Mouse (Mus musculus): Measurements from ENCODE around the gene Lsp1. TPM values are rescaled to one million over a fixed set of nuclear protein-coding genes. Genes with fewer than 3 reads are reported as not detected.
A peak's percentile ranks its signal among the peaks of the same experiment; 100 is the strongest.

Lsp1 gene
- polyA plus RNA-seq, 1 experiment from 2014 or later: 19.4 TPM

GRCm38 (mm10) chr7:142434137-142434865 lies 26.3 kb upstream of the Lsp1 start, which contains the start of gene Syt8:
Syt8 (plus strand) TSS chr7:142434850.
- no peak within 1 kb of the TSS for H3K4me3 ChIP-seq
- peaks cover 19% of the 10 kb centered on the region for H3K4me1 ChIP-seq (replicated peaks)
- H3K36me3 ChIP-seq: no peaks in the 10 kb centered on the region
- 85% methylated on average over 10 of the region's 10 CpGs for WGBS
- H3K27ac ChIP-seq: peak within 1 kb of the TSS; percentile 56
- peaks cover 2% of the 10 kb centered on the region; the same call in 1 of the 2 replicates for H3K27me3 ChIP-seq (ENCODE audit: insufficient read depth, poor library complexity, severe bottlenecking)
- DNase-seq (ENCODE audit: low spot score): no peak
- H3K9me3 ChIP-seq: no peaks in the 10 kb centered on the region

- H3K27me3 ChIP-seq (ENCODE audit: insufficient read depth, poor library complexity, severe bottlenecking): peaks cover 4% of the 10 kb centered on the region; the same call in 1 of the 2 replicates
- H3K36me3 ChIP-seq: no peaks in the 10 kb centered on the region
- WGBS: 32% methylated on average over 4 of the region's 4 CpGs
- H3K9me3 ChIP-seq: no peaks in the 10 kb centered on the region
- no peak overlapping the region for H3K27ac ChIP-seq
- peak; percentile 68 for DNase-seq (ENCODE audit: low spot score)
- peaks cover 13% of the 10 kb centered on the region for H3K4me1 ChIP-seq (replicated peaks)
- no peak overlapping the region for H3K4me3 ChIP-seq
Measured at GRCm38 (mm10) chr7:142435524-142435923, 25.1 kb upstream of the Lsp1 start.

- H3K27me3 ChIP-seq (ENCODE audit: insufficient read depth, poor library complexity, severe bottlenecking): peaks cover 4% of the 10 kb centered on the region; the same call in 1 of the 2 replicates
- no peak overlapping the region for H3K27ac ChIP-seq
- no peaks in the 10 kb centered on the region for H3K36me3 ChIP-seq
- H3K4me1 ChIP-seq (replicated peaks): peaks cover 30% of the 10 kb centered on the region
- WGBS: 75% methylated on average over 5 of the region's 5 CpGs
- no peak for DNase-seq (ENCODE audit: low spot score)
- H3K4me3 ChIP-seq: no peak overlapping the region
- no peaks in the 10 kb centered on the region for H3K9me3 ChIP-seq
Measured at GRCm38 (mm10) chr7:142437324-142437723, 23.3 kb upstream of the Lsp1 start.

GRCm38 (mm10) chr7:142439966-142440365 lies 20.6 kb upstream of the Lsp1 start:
- peaks cover 4% of the 10 kb centered on the region; the same call in 1 of the 2 replicates for H3K27me3 ChIP-seq (ENCODE audit: insufficient read depth, poor library complexity, severe bottlenecking)
- no peak overlapping the region for H3K4me3 ChIP-seq
- no peaks in the 10 kb centered on the region for H3K36me3 ChIP-seq
- no peak for DNase-seq (ENCODE audit: low spot score)
- 86% methylated on average over 14 of the region's 14 CpGs for WGBS
- H3K9me3 ChIP-seq: no peaks in the 10 kb centered on the region
- peaks cover 21% of the 10 kb centered on the region for H3K4me1 ChIP-seq (replicated peaks)
- no peak overlapping the region for H3K27ac ChIP-seq

DNA sequence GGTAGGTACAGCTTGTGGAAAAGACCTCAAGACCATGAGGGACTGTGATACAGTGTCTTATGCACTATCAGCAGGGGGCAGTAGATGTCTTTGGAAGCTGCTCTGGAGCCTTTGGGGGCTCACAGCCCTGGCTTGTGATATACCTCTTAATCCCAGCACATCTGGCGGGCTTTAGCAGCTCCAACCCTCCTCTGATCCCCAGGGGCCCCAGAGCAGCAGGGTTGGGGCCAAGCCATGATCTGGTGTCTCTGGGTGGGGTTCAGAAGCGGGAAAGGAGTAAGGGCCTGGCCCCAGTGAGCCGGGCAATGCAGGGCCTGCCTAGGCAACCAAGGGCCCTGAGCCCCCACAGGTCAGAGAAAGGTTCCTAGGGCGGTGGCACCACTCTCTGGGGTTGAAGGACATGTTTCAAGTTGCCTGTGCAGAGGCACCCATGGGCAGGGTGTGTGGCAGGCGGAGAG lies 19.9 kb upstream of the Lsp1 start:
- H3K4me1 ChIP-seq (replicated peaks): peaks cover 21% of the 10 kb centered on the region
- H3K36me3 ChIP-seq: no peaks in the 10 kb centered on the region
- peak overlapping the region; percentile 82 for H3K27ac ChIP-seq
- WGBS: 59% methylated on average over 5 of the region's 5 CpGs
- peak; percentile 61 for DNase-seq (ENCODE audit: low spot score)
- H3K9me3 ChIP-seq: no peaks in the 10 kb centered on the region
- no peak overlapping the region for H3K4me3 ChIP-seq
- peaks cover 4% of the 10 kb centered on the region; the same call in 1 of the 2 replicates for H3K27me3 ChIP-seq (ENCODE audit: insufficient read depth, poor library complexity, severe bottlenecking)

DNA sequence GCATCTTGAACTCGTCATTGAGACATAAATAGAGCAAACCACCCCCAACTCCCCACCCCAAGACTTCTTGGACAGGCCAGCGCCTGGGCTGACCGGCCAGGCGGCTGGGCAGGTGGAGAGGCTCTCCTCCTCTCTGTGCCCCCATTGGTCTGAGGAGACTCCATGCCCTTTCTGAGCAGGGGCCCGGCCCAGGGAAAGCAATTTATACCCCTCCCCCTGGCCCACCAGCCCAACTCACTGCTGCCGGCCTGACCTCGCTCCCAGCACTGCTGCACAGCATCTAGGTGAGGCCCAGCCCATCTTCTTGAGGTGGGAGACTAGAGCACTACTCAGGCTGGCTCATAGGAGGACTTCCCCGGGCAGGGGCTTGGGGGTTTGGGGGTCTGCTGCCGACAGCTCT lies 19.0 kb upstream of the Lsp1 start, which contains the start of gene Tnni2:
Gene Tnni2, plus strand, starts transcription at position 224 of the 400 bp plus-strand sequence.
- H3K27me3 ChIP-seq (ENCODE audit: insufficient read depth, poor library complexity, severe bottlenecking): peaks cover 4% of the 10 kb centered on the region; the same call in 1 of the 2 replicates
- H3K27ac ChIP-seq: peak within 1 kb of the TSS; percentile 82
- H3K9me3 ChIP-seq: no peaks in the 10 kb centered on the region
- H3K4me1 ChIP-seq (replicated peaks): peaks cover 21% of the 10 kb centered on the region
- no peak for DNase-seq (ENCODE audit: low spot score)
- no peaks in the 10 kb centered on the region for H3K36me3 ChIP-seq
- H3K4me3 ChIP-seq: no peak within 1 kb of the TSS
- 80% methylated on average over 9 of the region's 9 CpGs for WGBS

- Histone ChIP-seq H3K4me1 (replicated peaks) (peaks cover 17% of the 10 kb centered on the region), H3K36me3 (no peaks in the 10 kb centered on the region), H3K27ac (peak overlapping the region; percentile 82; the same call in 1 of the 2 replicates), H3K9me3 (no peaks in the 10 kb centered on the region), H3K4me3 (no peak overlapping the region), H3K27me3 (ENCODE audit: insufficient read depth, poor library complexity, severe bottlenecking) (peaks cover 4% of the 10 kb centered on the region; the same call in 1 of the 2 replicates)
- no peak for DNase-seq (ENCODE audit: low spot score)
- WGBS: 73% methylated on average over 9 of the region's 9 CpGs
Measured at GRCm38 (mm10) chr7:142442081-142442907, 18.3 kb upstream of the Lsp1 start.

DNA sequence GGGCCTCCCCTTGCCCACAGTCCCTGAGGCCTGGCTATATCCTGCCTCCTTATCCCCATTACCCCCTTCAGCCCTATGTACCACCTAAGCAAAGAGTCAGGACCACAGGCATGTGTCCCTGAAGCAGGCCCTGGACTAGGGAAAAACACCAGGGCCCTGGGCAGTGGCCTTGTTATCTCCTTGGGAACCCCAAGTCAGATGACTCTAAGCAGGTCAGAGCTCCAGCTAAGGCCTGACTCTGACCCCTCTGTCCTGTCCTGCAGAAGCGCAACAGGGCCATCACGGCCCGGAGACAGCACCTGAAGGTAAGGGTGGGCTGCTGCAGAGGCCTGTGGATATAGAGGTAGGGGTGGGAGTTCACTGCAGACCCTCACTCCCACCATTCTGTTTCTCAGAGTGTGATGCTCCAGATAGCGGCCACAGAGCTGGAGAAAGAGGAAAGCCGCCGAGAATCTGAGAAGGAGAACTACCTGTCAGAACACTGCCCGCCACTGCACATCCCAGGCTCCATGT lies 17.6 kb upstream of the Lsp1 start:
- 89% methylated on average over 7 of the region's 7 CpGs for WGBS
- no peaks in the 10 kb centered on the region for H3K9me3 ChIP-seq
- peak overlapping the region; percentile 6 for H3K27ac ChIP-seq

DNA sequence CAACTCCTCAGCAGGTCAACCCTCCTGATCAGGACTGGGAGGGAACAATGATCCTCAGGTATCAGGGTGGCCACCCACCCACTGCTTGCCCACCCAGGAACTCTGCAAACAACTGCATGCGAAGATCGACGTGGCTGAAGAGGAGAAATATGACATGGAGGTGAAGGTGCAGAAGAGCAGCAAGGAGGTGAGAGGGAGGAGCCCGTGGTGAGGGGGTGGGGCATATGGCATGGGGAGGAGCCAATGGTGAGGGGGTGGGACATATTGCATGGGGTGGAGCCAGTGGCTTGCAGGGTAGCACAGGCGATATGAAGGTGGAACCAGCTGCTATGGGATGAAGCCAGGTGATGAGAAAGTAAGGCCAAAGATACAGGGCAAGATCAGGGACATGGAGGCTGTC lies 17.1 kb upstream of the Lsp1 start:
- H3K9me3 ChIP-seq: no peaks in the 10 kb centered on the region
- peaks cover 17% of the 10 kb centered on the region for H3K4me1 ChIP-seq (replicated peaks)
- 91% methylated on average over 5 of the region's 5 CpGs for WGBS
- H3K27me3 ChIP-seq (ENCODE audit: insufficient read depth, poor library complexity, severe bottlenecking): peaks cover 4% of the 10 kb centered on the region; the same call in 1 of the 2 replicates
- H3K36me3 ChIP-seq: no peaks in the 10 kb centered on the region
- 0 out of 2 replicates have a peak overlapping the region, but pooled peaks have one; percentile 6 for H3K27ac ChIP-seq
- no peak for DNase-seq (ENCODE audit: low spot score)
- H3K4me3 ChIP-seq: no peak overlapping the region

More for the DNA sequence above, 17.6 kb upstream of the Lsp1 start:
- Histone ChIP-seq H3K4me3 (no peak overlapping the region), H3K27me3 (ENCODE audit: insufficient read depth, poor library complexity, severe bottlenecking) (peaks cover 4% of the 10 kb centered on the region; the same call in 1 of the 2 replicates), H3K4me1 (replicated peaks) (peaks cover 17% of the 10 kb centered on the region), H3K36me3 (no peaks in the 10 kb centered on the region)
- no peak for DNase-seq (ENCODE audit: low spot score)

DNA sequence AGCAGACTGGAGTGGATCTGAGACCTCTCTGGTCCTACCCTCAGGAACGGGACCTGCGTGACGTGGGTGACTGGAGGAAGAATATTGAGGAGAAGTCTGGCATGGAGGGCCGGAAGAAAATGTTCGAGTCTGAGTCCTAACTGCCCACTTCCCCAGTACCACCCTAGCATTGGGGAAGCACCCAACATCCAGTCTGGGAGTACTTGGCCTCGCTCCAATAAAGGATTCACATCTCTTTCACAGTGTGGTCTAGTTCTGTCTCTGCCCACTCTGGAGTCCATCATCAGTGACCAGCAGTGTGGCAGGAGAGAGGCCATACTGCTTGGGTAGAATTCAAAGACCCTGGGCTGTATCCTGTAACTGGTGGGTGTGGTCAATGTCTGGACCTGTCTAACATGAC lies 16.4 kb upstream of the Lsp1 start:
- Histone ChIP-seq H3K4me1 (replicated peaks) (peaks cover 17% of the 10 kb centered on the region), H3K9me3 (no peaks in the 10 kb centered on the region), H3K4me3 (no peak overlapping the region), H3K27ac (no peak overlapping the region), H3K36me3 (no peaks in the 10 kb centered on the region), H3K27me3 (ENCODE audit: insufficient read depth, poor library complexity, severe bottlenecking) (peaks cover 3% of the 10 kb centered on the region; the same call in 1 of the 2 replicates)
- DNase-seq (ENCODE audit: low spot score): no peak
- WGBS: 94% methylated on average over 6 of the region's 6 CpGs

GRCm38 (mm10) chr7:142445324-142445723 lies 15.3 kb upstream of the Lsp1 start:
- no peaks in the 10 kb centered on the region for H3K36me3 ChIP-seq
- no peak for DNase-seq (ENCODE audit: low spot score)
- H3K4me3 ChIP-seq: no peak overlapping the region
- no peak overlapping the region for H3K27ac ChIP-seq
- no peaks in the 10 kb centered on the region for H3K9me3 ChIP-seq
- no peaks in the 10 kb centered on the region for H3K27me3 ChIP-seq (ENCODE audit: insufficient read depth, poor library complexity, severe bottlenecking)
- WGBS: 90% methylated on average over 6 of the region's 6 CpGs
- peaks cover 17% of the 10 kb centered on the region for H3K4me1 ChIP-seq (replicated peaks)

GRCm38 (mm10) chr7:142446264-142446663 lies 14.3 kb upstream of the Lsp1 start:
- Histone ChIP-seq H3K27me3 (ENCODE audit: insufficient read depth, poor library complexity, severe bottlenecking) (no peaks in the 10 kb centered on the region), H3K27ac (no peak overlapping the region), H3K9me3 (no peaks in the 10 kb centered on the region), H3K36me3 (no peaks in the 10 kb centered on the region), H3K4me3 (no peak overlapping the region), H3K4me1 (replicated peaks) (peaks cover 10% of the 10 kb centered on the region; the same call in 1 of the 2 replicates)
- 88% methylated on average over 4 of the region's 4 CpGs for WGBS
- DNase-seq (ENCODE audit: low spot score): no peak
